Mouse (Mus musculus) neural tube, embryonic 12.5 days (tissue): ENCODE measurements around the gene Duox2. TPM values are rescaled to one million over a fixed set of nuclear protein-coding genes. Genes with fewer than 3 reads are reported as not detected.

Source experiments
- ATAC-seq: fragments of 200-750 bp; cut with Nextera tagmentation; 2 replicates; pipeline ENCODE4 v1.8.0; 2017; ENCODE audit warnings: low read depth, mild to moderate bottlenecking, moderate TSS enrichment, moderate library complexity; ENCODE audit not compliant: low FRiP score
- H3K27ac ChIP-seq: fragments of 300-500 bp; sonication (generic); 2 replicates; pipeline ENCODE4 v1.5.1; 2016
- H3K27me3 ChIP-seq: fragments of 300-500 bp; sonication (generic); replicated peaks from 2 replicates; pipeline ENCODE4 v1.6.1; 2016; ENCODE audit warnings: mild to moderate bottlenecking
- H3K36me3 ChIP-seq: fragments of 300-500 bp; sonication (generic); 2 replicates; pipeline ENCODE4 v1.6.1; 2016; ENCODE audit warnings: mild to moderate bottlenecking
- H3K4me1 ChIP-seq: fragments of 300-500 bp; sonication (generic); 2 replicates; pipeline ENCODE4 v1.6.1; 2016
- H3K4me2 ChIP-seq: fragments of 300-500 bp; sonication (generic); replicated peaks from 2 replicates; pipeline ENCODE4 v1.6.1; 2016; ENCODE audit warnings: mild to moderate bottlenecking
- H3K4me3 ChIP-seq: fragments of 300-500 bp; sonication (generic); 2 replicates; pipeline ENCODE4 v1.5.1; 2016
- H3K9ac ChIP-seq: fragments of 300-500 bp; sonication (generic); 2 replicates; pipeline ENCODE4 v1.6.1; 2016; ENCODE audit warnings: mild to moderate bottlenecking
- H3K9me3 ChIP-seq: fragments of 300-500 bp; sonication (generic); 2 replicates; pipeline ENCODE4 v1.6.1; 2016; ENCODE audit warnings: mild to moderate bottlenecking
- WGBS: fragments of 180-500 bp; shearing (Covaris S2); methylation state at CpG from one replicate; pipeline ENCODE4 v1.1.7; 2016; 5-methylcytosine and 5-hydroxymethylcytosine counted together
- polyA plus RNA-seq: library from polyadenylated mRNA; unstranded; fragments of >200 nt; fragmentation: Nextera tagmentation; extraction: Ambion mirVana; gene quantifications from 2 replicates; pipeline ENCODE4 v1.2.1, GENCODE M21; 2016

Duox2 gene
- polyA plus RNA-seq, 1 experiment from 2014 or later, result 0.04 TPM

- Histone ChIP-seq H3K36me3 (no peaks in the 10 kb centered on the region), H3K27ac (no peak within 1 kb of the TSS), H3K9ac (no peak within 1 kb of the TSS), H3K4me1 (peaks cover 10% of the 10 kb centered on the region; the same call in 1 of the 2 replicates), H3K4me3 (no peak within 1 kb of the TSS), H3K27me3 (peaks cover 43% of the 10 kb centered on the region), H3K9me3 (no peaks in the 10 kb centered on the region), H3K4me2 (no peak within 1 kb of the TSS)
- no peak for ATAC-seq
- WGBS, result 84% methylated on average over 7 of the region's 7 CpGs
Measured at GRCm38 (mm10) chr2:122315372-122315771, 17.1 kb upstream of the Duox2 start, which contains the start of gene Duox1. Gene Duox1, plus strand, starts transcription at chr2:122315672.

GRCm38 (mm10) chr2:122313536-122313935 is 15.3 kb upstream of the Duox2 start, which contains the start of gene Duoxa1:
Gene Duoxa1, minus strand, starts transcription at chr2:122313730.
- peaks cover 10% of the 10 kb centered on the region; the same call in 1 of the 2 replicates for H3K4me1 ChIP-seq
- peak within 1 kb of the TSS; percentile 50 for H3K4me2 ChIP-seq
- WGBS, result 6% methylated on average over 24 of the region's 24 CpGs
- H3K27ac ChIP-seq, result no peak within 1 kb of the TSS
- H3K9me3 ChIP-seq, result no peaks in the 10 kb centered on the region
- H3K4me3 ChIP-seq, result no peak within 1 kb of the TSS
- no peak within 1 kb of the TSS for H3K9ac ChIP-seq
- ATAC-seq, result no peak
- no peaks in the 10 kb centered on the region for H3K36me3 ChIP-seq
- H3K27me3 ChIP-seq, result peaks cover 43% of the 10 kb centered on the region

- Histone ChIP-seq H3K36me3 (no peaks in the 10 kb centered on the region), H3K27me3 (peaks cover 43% of the 10 kb centered on the region), H3K4me2 (peak overlapping the region; percentile 50), H3K4me1 (peaks cover 10% of the 10 kb centered on the region; the same call in 1 of the 2 replicates), H3K4me3 (no peak overlapping the region), H3K27ac (no peak overlapping the region), H3K9me3 (no peaks in the 10 kb centered on the region), H3K9ac (no peak overlapping the region)
- 4% methylated on average over 27 of the region's 27 CpGs for WGBS
- ATAC-seq, result peak; percentile 53; the same call in 1 of the 2 replicates
Measured at GRCm38 (mm10) chr2:122312722-122313417, 14.6 kb upstream of the Duox2 start.

- Histone ChIP-seq H3K36me3 (no peaks in the 10 kb centered on the region), H3K4me2 (no peak overlapping the region), H3K9me3 (no peaks in the 10 kb centered on the region), H3K27ac (no peak overlapping the region), H3K4me1 (peaks cover 10% of the 10 kb centered on the region; the same call in 1 of the 2 replicates), H3K4me3 (no peak overlapping the region), H3K9ac (no peak overlapping the region), H3K27me3 (peaks cover 47% of the 10 kb centered on the region)
- 41% methylated on average over 2 of the region's 2 CpGs for WGBS
- no peak for ATAC-seq
Measured at GRCm38 (mm10) chr2:122311561-122311960, 13.3 kb upstream of the Duox2 start.

GRCm38 (mm10) chr2:122309647-122310046 is 11.4 kb upstream of the Duox2 start:
- no peak for ATAC-seq
- no peak overlapping the region for H3K9ac ChIP-seq
- H3K4me1 ChIP-seq, result peaks cover 10% of the 10 kb centered on the region; the same call in 1 of the 2 replicates
- H3K36me3 ChIP-seq, result no peaks in the 10 kb centered on the region
- H3K4me2 ChIP-seq, result no peak overlapping the region
- no peaks in the 10 kb centered on the region for H3K9me3 ChIP-seq
- no peak overlapping the region for H3K4me3 ChIP-seq
- peaks cover 50% of the 10 kb centered on the region for H3K27me3 ChIP-seq
- 48% methylated on average over 3 of the region's 3 CpGs for whole genome bisulfite sequencing
- H3K27ac ChIP-seq, result no peak overlapping the region

GRCm38 (mm10) chr2:122306184-122306583 is 7.9 kb upstream of the Duox2 start:
- no peak overlapping the region for H3K27ac ChIP-seq
- WGBS, result 70% methylated on average over 4 of the region's 4 CpGs
- ATAC-seq, result no peak
- peaks cover 8% of the 10 kb centered on the region for H3K4me1 ChIP-seq
- H3K9me3 ChIP-seq, result no peaks in the 10 kb centered on the region
- no peak overlapping the region for H3K9ac ChIP-seq
- no peak overlapping the region for H3K4me2 ChIP-seq
- H3K4me3 ChIP-seq, result no peak overlapping the region
- H3K36me3 ChIP-seq, result no peaks in the 10 kb centered on the region
- peaks cover 49% of the 10 kb centered on the region for H3K27me3 ChIP-seq

GRCm38 (mm10) chr2:122305097-122305892 is 7.0 kb upstream of the Duox2 start:
- no peak overlapping the region for H3K27ac ChIP-seq
- no peak overlapping the region for H3K4me2 ChIP-seq
- H3K9ac ChIP-seq, result no peak overlapping the region
- no peak for ATAC-seq
- H3K9me3 ChIP-seq, result no peaks in the 10 kb centered on the region
- H3K4me1 ChIP-seq, result peaks cover 11% of the 10 kb centered on the region
- peaks cover 56% of the 10 kb centered on the region for H3K27me3 ChIP-seq
- WGBS, result 87% methylated on average over 16 of the region's 16 CpGs
- no peaks in the 10 kb centered on the region for H3K36me3 ChIP-seq
- H3K4me3 ChIP-seq, result no peak overlapping the region

GRCm38 (mm10) chr2:122304544-122304943 is 6.3 kb upstream of the Duox2 start:
- no peak for ATAC-seq
- Histone ChIP-seq H3K4me1 (peaks cover 11% of the 10 kb centered on the region), H3K27ac (no peak overlapping the region), H3K36me3 (no peaks in the 10 kb centered on the region), H3K9me3 (no peaks in the 10 kb centered on the region), H3K4me2 (no peak overlapping the region), H3K4me3 (no peak overlapping the region), H3K9ac (no peak overlapping the region), H3K27me3 (peaks cover 63% of the 10 kb centered on the region)
- WGBS, result 85% methylated on average over 6 of the region's 6 CpGs

GRCm38 (mm10) chr2:122302574-122303241 is 4.5 kb upstream of the Duox2 start:
- Histone ChIP-seq H3K9ac (no peak overlapping the region), H3K36me3 (no peaks in the 10 kb centered on the region), H3K4me2 (no peak overlapping the region), H3K27me3 (peaks cover 82% of the 10 kb centered on the region), H3K27ac (no peak overlapping the region), H3K4me1 (peaks cover 22% of the 10 kb centered on the region), H3K9me3 (no peaks in the 10 kb centered on the region), H3K4me3 (no peak overlapping the region)
- WGBS, result 13% methylated on average over 9 of the region's 9 CpGs
- ATAC-seq, result no peak; the same call in 1 of the 2 replicates

- no peaks in the 10 kb centered on the region for H3K9me3 ChIP-seq
- H3K27ac ChIP-seq, result no peak overlapping the region
- peak overlapping the region; percentile 81 for H3K4me2 ChIP-seq
- ATAC-seq, result no peak
- H3K9ac ChIP-seq, result peak overlapping the region; percentile 42; the same call in 1 of the 2 replicates
- H3K4me1 ChIP-seq, result peaks cover 28% of the 10 kb centered on the region
- 8% methylated on average over 23 of the region's 23 CpGs for WGBS
- peaks cover 88% of the 10 kb centered on the region for H3K27me3 ChIP-seq
- no peaks in the 10 kb centered on the region for H3K36me3 ChIP-seq
- peak overlapping the region; percentile 36 for H3K4me3 ChIP-seq
Measured at GRCm38 (mm10) chr2:122301921-122302573, 3.8 kb upstream of the Duox2 start.

GRCm38 (mm10) chr2:122301081-122301920 is 3.1 kb upstream of the Duox2 start:
- Histone ChIP-seq H3K27me3 (peaks cover 88% of the 10 kb centered on the region), H3K9ac (peak overlapping the region; percentile 42; the same call in 1 of the 2 replicates), H3K4me1 (peaks cover 28% of the 10 kb centered on the region), H3K27ac (no peak overlapping the region), H3K4me2 (peak overlapping the region; percentile 81), H3K4me3 (peak overlapping the region; percentile 36), H3K9me3 (no peaks in the 10 kb centered on the region), H3K36me3 (no peaks in the 10 kb centered on the region)
- WGBS, result under 1% methylated on average over 48 of the region's 48 CpGs
- peak; percentile 45 for ATAC-seq
